Mouse (Mus musculus) pancreas, adult 10 weeks (tissue): ENCODE results near the gene Lyz2. TPM values are rescaled to one million over a fixed set of nuclear protein-coding genes. Genes with fewer than 3 reads are reported as not detected.

ENCODE experiments used
- polyA plus RNA-seq: library from polyadenylated mRNA; stranded (reverse); fragments of 350-450 nt; fragmentation: Illumina TruSeq; extraction: RNeasy Lipid Tissue Mini Kit (QIAGEN cat#74804); gene quantifications from one replicate; pipeline ENCODE4 v1.2.3, GENCODE M21; 2015; ENCODE audit warnings: low read depth, low replicate concordance; ENCODE audit not compliant: insufficient read depth

The Lyz2 gene
- 150 TPM for polyA plus RNA-seq

GRCm38 (mm10) chr10:117282049-117282448, at the start of gene Lyz2:
Lyz2 (minus strand) TSS chr10:117282321.

GRCm38 (mm10) chr10:117292671-117293070, 10.6 kb upstream of the Lyz2 start, which contains the start of gene Lyz1:
Lyz1 (minus strand) TSS chr10:117292868.

DNA sequence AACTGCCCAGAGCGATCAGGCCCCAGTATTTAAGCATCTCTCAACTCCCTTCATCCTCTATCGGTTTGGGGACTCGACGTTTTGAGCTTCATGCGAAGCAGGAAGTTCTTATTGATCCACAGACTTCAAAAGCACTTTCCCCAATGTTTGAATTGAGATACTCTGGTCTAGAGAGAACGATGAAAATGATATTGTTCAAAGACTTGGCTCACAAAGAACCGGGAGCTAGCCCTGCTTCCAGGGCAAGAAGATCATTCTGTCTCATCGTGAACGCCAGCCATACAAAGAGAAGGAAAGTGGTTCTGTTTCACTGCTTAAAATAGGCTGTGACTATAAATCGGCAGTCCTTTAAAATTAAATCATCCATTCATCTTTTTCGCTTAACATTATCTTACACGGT, 43.5 kb downstream of the Lyz2 start, which contains the start of gene 9530003J23Rik:
Gene 9530003J23Rik (minus strand): TSS at position 101 of the 400 bp plus-strand sequence.

Other genes with a start within 250 kb of the Lyz2 start
- gene Lrrc10, start 237.0 kb downstream of the Lyz2 start, polyA plus RNA-seq = not detected
- 36.6 TPM for gene Cct2, start 218.5 kb downstream of the Lyz2 start, polyA plus RNA-seq
- gene Frs2, start 133.8 kb downstream of the Lyz2 start, polyA plus RNA-seq = 4.6 TPM
- 8.6 TPM for gene Yeats4, start 57.8 kb downstream of the Lyz2 start, polyA plus RNA-seq
- not detected for gene 9530003J23Rik, start 43.6 kb downstream of the Lyz2 start, polyA plus RNA-seq
- gene Lyz1, start 10.5 kb upstream of the Lyz2 start, polyA plus RNA-seq = 4.7 TPM
- gene Cpsf6, start 97.7 kb upstream of the Lyz2 start, polyA plus RNA-seq = 7.4 TPM